Mouse (Mus musculus): Measurements from ENCODE around the gene Phyhipl.

DNA sequence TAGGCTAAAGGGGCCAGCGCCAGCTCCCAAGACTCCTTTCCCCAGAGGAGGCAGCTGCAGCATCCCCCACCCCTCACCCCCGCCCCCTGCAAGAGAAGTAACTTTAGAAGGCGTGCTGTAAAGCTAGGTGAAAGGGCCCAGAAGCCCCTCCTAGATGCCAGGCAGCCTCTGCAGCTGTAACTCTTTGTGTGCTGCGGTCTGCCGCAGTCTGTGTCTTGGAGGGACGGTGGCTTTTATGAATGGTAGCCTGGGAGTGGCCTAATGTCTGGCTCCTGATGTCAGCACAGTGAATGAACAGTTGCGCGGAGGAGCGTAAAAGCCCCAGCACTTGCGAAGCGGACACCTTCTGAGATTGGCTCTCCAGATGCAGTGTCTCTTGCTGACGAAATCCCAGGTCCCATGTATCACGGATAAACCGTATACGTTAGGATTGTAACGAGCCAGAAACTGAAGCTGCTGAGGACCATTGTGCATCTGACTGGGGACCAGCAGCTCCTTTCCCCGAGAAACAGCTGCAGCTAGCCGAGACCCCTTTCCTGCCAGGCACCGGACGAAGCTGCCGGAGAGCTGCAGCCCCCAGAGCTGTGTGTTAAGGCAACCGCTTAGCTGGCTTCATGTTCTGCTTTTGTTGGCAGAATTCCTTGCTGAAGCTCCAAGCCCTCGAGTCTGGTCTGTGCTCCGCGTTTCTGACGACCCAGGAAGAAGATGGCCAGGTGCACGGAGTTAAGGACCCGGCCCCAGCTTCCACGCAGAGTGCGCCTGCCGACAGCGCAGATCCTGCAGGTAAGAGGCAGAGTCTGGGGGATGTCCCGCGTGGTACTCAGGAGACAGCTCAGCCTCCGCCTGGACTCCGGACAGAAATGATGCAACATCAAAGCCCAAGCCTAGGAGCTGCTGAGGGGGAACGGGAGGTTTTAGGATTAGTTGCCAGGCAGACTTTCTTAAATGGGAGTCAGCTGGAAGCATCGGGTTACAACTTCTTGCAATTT is 135.3 kb downstream of the Phyhipl start:
- TF ChIP-seq CTCF (IDR thresholded peaks at IDR 0.05; ENCODE audit: low read depth) (no peak), EP300 (IDR thresholded peaks at IDR 0.05; ENCODE audit: low read depth) (no peak)
